Mouse (Mus musculus) brain, adult 2 months (tissue): ENCODE data around the gene Myo1e.
A peak's percentile ranks its signal among the peaks of the same experiment; 100 is the strongest.

Experiments used
- DNase-seq: peaks from one replicate; pipeline ENCODE4 v3.0.0; 2011; ENCODE audit warnings: low read depth, low spot score

The Myo1e gene

DNA sequence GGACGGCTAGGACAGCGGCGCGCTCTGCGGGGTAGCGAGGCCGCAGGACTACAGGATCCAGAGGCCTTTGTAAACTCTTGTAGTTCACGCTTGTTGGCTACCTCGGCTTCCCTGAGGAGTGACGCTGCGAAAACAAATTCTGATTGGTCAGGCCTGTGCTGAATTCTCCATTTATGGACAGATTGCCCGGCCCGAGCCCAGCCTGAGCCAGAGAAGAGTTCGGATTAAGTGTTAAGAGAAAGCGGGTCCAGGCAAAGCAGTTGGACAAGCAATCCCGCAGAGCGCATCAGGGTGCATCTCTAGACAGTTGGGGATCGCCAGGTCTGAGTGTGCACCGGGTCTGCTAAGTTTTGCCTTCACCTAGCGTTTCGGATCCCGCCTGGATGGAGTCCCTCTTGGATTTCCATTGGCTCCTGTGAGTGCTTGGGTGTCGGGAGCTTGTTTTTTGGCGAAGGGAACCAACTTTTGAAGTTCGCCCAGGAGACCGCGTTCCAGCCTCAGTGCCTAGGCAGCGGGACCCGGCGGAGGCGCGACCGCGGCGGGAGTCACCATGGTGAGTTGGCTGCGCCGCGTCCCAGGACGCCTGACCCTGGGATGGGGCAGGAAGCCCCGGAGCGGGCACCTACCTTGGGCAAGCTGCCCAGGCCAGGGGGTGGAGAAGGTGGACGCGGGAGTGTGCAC, at the start of gene Myo1e:
Myo1e (plus strand) TSS at position 200 of the 681 bp plus-strand sequence.
- DNase-seq: peak; percentile 97

DNA sequence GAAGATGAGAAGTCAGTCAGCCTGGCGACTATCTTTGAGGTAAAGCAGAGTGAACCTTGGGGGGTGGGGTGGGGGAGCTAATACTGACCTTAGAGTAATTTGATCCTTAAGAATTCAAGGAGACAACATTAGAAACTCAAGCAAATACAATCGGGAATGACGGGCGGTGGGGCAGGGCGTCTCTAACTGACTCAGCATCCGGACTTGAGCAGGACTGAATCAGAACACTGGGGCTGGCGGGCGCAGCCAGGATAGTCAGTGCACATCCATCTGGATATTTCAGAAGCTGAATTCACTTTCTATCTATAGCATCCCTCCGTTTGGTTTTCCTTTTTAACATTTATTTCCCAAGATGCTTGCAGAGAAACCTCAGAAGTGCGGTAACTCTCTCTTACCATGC, 47.1 kb upstream of the Myo1e start:
- DNase-seq: peak; percentile 74

DNA sequence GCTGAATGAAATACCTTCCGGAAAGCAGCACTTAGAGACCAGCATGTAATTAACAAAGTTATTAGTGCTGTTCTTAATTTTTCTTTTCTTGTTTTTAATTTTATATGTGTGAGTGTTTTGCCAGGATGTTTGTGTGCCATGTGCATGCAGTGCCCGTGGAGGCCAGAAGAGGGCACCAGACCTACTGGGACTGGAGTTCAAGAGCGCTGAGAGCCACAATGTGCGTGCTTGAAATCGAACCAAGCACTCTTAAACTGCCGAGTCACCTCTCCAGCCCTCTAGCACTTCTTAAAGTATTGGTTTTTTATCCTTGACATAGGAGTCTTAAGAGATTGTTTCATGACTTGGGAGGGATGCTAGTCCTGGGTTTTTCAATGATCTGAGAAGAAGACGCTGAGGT, 38.2 kb upstream of the Myo1e start:
- DNase-seq: no peak

DNA sequence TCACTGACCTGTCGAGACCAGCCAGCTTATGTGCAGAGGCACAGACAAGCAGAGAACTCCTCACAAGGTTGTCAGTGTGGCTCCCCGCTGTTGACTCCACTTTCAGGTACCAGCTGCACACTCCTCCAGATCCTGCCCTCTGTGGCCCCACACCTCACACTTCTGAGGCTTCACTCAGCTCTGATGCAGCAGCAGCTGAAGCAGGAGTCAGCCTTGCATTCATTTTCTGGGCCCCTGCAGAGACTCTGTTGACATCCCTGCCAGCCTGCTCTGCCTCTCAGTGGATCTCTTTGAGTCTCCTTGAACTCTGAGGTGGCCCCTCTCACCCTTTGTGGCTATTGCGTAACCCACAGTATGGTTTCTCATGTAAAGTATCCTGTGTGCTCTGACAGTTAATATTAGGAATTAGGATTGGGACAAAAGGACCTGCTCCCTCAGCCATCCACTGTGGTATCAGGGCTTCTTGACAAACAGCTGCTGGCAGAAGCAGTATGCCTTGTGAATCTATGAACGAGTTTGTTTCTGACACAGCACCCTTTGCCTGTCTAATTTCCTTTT, 32.8 kb upstream of the Myo1e start:
- DNase-seq: no peak

DNA sequence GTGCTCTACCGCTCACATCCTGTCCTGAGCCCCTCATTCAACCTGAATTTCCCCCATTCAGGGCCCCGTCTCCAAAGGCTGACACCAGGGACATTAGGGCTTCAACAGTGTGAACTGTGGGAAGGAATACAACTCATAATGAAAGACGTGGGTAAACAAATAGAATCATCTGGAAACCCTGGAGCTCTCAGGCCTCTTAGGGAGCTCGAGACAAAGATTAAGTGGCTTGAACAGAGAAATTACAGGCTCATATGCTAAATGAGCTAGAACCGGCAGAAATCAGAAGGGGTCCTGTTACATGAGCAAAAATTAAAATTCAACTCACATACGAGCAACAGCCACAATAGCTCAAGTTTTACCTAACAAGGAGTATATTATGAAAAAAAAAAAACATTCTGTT, 32.3 kb upstream of the Myo1e start:
- DNase-seq: no peak

DNA sequence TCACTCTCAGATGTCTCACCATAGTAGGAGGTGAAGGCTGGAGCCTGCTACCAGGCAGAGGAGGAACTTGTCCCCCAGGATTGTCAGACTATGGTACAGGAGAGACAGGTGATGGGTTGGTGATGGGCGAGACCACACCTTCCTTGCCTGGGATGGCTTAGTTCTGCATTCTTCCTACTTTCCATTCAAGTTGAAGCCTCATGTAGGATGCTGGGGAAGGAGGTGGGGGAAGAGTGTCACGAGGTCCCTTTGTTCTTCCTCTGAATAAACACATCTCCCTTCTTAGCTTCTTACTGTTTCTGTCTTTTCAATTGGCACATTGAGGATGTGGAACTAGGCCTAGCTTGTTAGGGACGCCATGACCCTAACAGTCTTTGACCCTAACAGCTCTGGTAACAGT, 30.9 kb upstream of the Myo1e start:
- DNase-seq: no peak

DNA sequence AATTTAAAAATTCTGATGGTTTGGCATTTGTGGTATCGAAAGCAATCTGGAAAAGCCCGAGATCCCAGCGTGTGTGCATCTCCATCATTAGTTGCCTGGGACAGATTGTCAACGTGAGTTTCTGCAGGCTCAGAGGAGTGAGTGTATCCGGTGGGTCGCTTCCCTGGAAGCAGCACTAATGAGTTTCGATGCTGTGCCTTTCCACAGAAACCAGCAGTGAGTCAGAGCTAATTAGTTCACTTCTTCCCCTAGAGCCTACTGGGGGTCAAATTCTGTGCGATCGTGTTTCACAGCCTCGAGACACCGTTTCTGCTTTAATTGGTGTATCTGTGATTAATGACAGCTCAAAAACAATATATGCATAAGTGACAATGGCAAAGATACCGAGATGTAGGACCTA, 25.4 kb upstream of the Myo1e start:
- peak; percentile 47 for DNase-seq

DNA sequence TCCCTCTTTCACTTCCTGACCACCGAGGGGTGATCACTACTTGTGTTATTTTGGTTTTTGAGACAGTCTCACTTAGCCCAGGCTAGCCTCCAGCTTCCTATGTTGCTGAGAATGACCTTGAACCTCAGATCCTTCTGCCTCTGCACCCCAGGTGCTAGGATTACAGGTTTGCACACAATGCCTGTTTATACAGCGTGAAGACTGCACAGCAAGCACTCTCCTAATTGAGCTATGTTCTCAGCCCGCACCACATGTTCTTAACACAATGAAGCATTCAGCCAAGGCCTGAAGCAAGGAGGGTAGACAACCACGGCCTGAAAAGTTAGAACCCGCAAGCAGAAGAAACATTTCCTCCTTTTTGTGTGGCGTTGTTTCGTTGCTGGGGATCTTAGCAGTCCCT, 24.5 kb upstream of the Myo1e start:
- no peak for DNase-seq

DNA sequence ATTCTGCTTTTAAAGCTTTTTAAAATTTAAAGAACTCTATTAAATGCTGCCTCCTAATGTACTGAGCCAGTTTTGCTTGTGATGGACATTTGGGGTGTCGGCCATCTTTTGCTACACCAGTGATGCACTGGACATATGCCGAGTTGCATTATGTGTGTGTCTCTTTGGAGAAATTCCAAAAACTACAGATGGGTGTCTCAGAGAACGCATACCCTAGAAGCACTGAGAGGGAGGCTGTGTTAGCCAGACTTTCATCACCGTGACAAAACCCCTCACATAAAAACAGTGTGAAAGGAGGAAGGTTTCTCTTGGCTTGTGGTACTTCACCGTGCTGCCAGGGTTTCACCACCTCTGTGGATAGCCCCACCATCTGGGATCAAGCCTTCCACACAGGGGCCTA, 14.8 kb upstream of the Myo1e start:
- DNase-seq: no peak

DNA sequence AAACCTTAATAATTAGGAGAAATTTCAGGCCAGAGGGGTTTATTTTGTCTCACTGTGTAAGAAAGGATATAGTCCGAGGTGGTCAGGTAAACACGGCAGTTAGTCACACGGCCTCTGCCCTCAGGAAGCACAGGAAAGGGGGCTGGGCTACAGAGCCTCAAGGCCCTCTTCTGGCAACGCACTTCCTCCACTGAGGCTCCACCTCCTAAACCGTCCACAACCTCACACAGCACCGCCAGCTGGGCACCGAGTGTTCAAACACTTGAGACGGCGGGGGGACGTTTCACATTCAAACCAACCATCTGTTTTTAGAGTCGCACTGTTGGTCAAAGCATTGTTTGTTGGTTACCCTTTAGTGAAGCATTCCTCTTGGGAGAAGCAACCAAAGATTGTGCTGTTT, 12.5 kb upstream of the Myo1e start:
- no peak for DNase-seq

DNA sequence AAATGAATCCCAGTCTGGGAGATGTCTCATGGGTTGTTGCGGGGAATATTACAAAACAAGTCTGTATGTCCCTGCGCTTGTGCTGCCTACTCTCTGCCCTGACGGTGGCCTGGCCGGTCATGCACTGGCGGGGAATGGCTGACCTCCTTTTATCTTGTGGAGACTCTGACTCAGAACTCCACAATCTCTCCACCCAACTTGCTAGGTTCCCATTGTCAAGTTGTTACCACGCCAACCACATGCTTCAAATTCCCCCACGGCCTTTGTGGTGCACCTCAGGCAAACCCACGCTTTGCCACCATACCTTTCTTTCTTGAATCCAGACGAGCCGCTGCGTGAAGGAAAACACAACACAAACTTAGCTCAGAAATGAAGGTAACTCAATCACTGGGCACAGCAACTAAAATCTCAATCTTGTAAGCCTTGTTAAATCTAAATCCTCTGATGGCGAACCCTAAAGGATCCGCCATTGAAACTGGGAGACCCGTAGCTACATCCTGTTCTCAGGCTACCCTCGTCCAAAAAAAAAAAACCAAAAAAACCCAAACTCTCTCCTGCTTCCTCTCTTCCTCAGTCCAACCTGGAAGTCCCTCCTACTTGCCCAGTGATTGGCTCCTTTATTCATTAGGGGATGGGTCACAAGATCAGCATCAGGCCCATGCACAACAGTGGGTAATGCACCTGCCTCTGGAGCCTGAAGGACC, 10.0 kb upstream of the Myo1e start:
- no peak for DNase-seq

DNA sequence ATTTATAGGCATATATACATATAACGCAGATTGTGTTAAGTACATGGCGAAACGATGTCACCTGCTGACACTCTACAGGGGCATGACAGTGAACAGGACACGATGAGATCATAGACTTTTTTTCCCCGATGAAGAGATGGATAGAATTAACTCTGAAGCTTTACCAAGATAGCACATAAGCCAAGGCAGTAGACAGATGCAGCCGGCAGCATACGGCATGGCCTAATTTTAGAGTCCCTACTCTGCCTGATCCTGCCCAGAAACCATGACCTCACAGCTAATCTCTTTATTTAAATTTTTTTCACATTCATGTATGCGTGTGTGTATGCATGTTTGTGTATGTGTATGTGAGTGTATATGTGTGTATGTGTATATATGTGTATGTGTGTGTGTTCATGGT, 9.2 kb upstream of the Myo1e start:
- DNase-seq: peak; percentile 37

DNA sequence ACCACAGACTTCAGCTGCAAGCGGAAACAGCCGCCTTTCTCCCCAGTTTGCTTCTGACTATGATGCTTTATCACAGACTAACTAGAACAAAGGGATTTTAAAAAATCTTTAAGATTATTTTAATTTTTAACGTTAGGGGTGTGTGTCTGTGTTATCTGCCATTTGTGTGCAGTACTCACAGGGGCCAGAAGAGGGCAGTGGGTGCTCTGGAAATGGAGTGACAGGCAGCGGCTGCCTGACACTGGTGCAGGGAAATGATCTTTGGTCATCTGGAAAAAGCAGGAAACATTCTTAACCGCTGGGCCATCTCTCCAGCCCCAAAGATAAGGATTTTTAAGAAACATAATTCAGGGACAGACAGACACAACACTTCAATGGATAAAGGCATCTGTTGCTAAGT, 4.4 kb upstream of the Myo1e start:
- DNase-seq: no peak

DNA sequence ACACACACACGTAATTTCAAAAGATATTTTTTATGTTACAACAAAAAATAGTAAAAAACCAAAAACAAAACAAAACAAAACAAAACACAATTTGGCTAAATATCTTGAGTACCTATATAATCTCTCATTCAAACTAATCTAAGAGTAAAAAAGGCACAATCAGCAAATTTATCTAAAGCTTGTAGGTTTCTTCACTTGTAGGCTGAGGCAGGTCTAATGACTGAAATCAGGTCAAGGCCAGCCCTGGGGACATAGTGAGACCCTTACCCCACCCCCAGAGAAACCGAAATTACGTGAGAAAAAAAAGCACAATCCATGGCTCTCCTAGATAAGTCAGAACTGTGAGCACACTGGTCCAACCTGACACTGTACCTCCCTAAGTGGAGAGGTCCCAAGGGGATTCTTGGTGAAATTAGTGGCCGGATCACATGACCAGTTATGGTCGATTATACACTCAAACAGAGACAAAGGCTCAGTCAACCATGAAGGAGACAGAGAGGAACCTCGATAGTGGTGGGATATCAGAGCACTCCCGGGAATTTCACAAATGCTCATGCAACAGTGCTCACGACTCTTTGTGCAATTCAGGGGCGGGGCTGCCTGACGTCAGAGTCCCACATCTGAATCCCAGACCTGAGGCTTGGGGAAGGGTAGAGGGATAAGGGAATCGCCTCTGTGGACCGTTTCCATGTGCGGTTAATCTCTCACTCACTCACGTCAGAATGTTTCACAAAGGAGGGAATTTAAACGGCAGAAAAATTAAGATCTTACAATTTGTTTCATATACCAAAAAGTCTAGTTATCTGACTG, 3.7 kb upstream of the Myo1e start:
- DNase-seq: no peak

DNA sequence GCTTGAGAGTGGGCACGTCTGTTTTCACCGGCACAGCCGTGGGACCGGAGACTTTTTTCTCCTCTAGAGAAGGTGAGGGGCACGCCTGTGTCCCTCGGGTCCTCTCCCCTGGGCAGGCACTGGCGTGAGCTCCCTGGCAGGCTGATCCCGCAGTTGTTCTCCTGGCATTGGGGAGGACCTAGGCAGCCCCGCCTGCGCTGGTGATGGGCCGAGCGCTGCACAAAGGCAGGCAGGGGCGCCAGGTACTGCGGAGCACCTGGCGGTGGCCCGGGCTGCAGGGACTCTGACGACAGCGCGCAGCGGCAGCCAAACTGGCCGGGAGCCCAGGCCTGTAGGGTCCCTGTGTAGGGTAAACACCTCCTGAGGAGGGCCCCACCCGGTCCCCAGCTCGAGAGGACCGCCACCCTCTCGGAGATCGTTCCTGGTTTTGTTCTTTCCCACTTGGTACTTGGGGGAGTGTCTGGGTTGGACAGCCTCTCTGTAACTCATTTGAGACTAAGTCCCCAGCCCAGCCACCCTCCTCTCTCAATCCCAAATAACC, 901 bp downstream of the Myo1e start:
- DNase-seq: no peak

DNA sequence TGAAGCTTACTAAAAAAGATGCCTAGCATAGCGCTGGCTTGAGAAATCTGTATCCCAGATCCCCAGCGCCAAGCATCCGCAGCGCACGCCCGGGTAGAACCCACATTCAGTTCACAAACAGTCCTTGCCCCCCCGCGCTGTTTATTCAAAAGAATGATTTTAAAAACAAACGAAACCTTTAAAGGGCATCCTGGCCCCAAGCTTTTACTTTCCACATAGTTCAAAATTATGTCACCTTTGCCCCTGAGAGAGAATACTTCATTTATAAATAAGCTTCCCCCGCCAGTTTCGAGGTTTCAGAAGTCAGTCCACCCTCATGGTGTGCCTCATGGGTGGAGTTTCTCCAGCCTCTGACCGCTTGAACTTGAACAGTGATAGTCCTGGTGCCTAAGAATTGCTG, 1.6 kb downstream of the Myo1e start:
- DNase-seq: no peak

DNA sequence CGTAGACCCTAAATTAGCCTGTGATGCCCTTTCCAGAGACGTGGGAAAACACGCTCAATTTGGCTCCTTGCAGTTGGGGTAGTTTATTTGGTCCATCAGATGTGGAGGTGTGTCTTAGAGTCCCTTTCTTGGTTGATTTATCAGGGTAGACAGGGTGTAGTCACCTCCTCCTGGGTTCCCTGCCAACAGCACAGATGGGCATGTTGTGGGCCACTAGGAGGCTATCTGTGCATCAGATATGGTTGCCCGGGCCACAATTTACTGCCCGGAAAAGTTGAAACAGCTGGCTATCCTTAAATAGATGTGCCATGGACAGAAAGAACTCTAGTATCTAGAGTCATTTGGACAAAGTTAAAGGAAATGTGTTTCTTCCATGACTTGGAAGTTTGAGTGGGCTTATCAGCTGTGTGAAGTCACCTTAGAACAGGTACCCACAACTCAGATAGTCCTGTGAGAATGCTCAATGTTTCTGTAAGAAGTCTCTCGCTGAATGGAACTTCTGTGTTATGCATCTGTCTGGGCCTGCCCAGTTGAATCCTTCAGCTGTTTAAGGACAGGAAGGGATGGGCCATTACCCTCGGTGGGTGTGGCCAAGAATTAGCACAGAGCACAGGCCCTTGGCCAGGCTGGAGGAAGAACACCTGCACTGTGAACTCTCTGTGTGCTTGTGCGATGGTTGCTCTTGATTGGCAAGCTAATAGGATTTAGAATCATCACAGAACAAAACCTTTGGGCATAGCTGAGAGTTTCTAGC, 2.3 kb downstream of the Myo1e start:
- DNase-seq: no peak

DNA sequence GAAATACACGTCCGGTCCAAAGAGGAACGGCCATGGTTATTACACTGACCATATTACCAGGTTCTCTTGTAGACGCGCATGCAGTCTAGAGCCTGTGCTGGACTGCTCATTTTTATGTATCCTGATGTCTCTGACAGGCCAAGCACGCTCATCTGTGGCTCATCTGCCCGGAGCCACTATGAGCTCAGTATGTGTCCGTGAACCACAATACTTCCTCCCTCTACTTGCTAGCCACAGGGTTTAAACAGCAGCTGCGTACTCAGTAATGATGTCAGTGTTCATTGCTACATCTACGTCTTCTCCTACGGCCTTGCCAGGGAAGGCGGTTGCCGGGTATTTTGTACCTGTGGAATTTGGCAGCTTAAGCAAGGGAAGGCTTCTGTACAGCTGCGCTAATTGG, 4.5 kb downstream of the Myo1e start:
- no peak for DNase-seq

DNA sequence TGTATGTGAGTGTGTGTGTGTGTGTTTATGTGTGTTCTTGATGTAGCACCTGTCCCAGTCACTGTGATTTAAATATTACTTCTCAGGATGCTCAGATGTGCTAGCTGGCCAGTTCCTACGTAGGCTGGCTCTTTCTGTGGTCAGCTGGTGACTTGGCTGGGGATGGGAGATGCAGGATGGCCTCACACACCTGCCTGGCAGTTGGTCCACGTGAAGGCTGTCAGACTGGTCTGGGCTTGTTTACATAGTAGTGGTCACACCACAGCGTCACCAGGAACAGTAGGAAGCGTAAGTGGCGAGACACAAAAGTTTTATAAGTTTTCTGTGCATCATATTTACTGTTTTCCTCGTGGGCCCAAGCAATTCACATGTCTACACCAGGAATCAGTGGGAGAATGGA, 9.4 kb downstream of the Myo1e start:
- DNase-seq: no peak

DNA sequence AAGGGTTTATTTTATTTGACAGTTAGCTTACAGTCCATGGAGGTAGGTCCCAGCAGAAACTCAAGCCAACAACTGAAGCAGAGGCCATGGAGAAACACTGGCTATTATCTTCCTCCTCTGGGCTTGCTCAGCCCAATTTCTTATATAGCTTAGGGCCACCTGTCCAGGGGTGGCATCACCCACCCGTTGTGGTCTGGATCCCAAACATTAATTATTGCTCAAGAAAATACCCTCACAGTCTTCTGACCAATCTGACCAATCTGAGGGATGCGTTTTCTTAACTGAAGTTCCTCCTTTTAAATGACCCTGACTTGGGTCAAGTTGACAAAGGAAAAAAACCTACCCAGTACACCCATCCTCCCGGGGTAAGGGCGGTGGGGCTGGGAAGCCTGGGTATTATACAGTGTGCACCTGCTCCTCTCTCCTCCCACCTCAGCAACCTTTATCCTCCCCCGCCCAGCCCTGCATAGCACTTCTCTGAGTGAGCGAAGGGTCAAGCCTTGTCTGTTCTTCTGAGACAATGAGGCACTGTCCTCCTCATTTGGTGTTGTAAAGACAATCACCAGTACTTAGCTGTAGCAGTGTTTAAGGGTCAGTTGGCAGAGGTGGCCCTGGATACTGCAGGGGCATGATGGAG, 12.3 kb downstream of the Myo1e start:
- no peak for DNase-seq
